Mouse (Mus musculus) gastrocnemius, postnatal 10 days (tissue): Measurements from ENCODE around the gene Olfr453. TPM values are rescaled to one million over a fixed set of nuclear protein-coding genes. Genes with fewer than 3 reads are reported as not detected.

ENCODE experiments used
- DNase-seq: peaks from one replicate; pipeline ENCODE4 v3.0.0; 2021; ENCODE audit warnings: mixed read lengths
- long read RNA-seq, 2 experiments: library from polyadenylated mRNA; stranded (forward); transcript quantifications; one replicate each; pipeline ENCODE4 v2.0.0; 2021
- total RNA-seq, 2 experiments: library from RNA; stranded (reverse); gene quantifications; 2 replicates each; pipeline ENCODE4 v1.2.3; 2021

Olfr453 gene
- total RNA-seq: not detected
- long read RNA-seq, experiment 1: 0 reads
- long read RNA-seq, experiment 2: 0 reads

DNA sequence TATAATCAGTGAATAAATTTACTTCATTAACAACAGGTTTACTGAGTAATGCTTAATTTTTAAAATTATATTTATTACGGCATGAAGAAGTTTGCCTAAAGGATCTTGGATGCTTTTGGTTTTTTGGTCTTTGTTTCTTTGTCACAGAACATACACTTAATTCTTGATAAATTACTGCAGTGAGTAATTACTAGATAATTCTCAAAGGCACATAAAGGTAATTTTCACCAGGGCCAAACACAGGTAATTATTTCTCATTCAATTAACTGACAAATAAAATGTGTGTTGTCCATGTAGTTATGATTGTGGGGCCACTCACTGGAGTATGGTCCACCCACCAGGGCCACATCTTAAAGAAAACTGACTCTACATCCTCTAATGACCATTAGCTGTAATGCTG, at the start of gene Olfr453:
Olfr453 (plus strand) TSS at position 301 of the 400 bp plus-strand sequence.
- DNase-seq: no peak

DNA sequence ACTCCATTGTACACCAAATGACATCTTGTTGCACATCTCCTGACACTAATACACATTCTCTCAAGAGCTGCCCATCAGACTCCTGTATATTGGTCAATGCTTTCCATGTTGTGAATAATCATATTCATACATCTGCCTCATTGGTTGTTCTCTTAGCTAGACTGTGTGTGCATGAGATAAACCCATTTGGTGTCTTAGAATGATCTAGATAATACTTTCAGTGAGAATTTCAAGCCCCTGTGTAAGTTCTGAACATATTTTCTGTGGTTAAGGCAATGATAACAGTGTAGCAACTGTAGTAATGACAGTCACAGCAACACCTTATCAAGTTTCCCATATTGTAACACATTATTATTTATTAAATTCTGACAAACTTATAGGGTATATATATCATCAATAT, 49.4 kb upstream of the Olfr453 start:
- no peak for DNase-seq

DNA sequence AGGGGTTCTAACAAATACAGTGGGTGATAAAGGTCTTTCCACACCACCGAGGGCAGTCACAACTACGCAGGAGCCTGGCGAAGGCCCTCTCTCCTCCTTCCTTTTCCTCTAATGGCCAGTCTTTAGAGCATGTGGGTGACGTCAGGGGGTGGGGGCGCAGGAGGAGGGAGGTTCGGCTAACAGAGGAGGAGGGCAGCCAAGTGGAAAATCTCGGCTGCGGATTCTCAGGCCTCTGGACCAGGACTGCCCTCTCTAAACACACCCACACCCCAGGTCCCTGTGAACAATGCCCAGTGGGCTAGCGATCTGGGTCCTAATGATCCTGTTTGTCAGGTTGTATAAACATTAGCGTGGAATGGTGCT, 47.0 kb upstream of the Olfr453 start:
- DNase-seq: peak; percentile 74

DNA sequence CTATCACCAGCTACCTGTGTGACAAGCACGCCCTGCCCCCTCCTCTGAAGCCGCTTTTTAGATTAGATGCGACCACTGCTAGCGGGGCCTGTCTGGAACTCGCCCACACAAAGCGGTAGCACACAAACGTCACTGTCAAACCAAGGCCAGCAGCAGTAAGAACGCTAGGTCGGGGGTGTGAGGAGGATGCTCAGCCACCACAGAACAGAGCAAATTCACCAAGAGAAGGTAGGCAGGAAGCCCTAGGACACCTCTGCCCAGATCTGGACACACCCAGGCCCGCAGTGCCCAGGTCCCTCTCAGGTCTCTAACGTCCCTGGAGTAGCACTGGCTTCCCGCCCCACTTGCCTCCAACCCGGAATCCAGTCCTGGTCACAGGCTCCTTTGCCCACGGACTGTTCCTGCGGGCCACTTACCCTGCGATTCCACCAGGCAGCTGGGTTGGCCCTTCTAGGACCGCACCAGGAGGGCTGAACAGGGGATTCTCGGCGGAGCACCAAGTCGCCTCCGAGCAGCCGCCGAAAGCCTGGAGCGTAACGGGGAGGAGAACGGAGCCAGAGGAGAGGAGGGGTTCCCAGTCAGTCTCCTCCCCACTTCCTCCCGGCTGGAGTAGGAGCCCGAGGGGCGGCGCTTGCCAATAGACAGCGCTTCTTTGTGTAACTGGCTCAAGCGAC, 46.5 kb upstream of the Olfr453 start:
- DNase-seq: peak; percentile 78

DNA sequence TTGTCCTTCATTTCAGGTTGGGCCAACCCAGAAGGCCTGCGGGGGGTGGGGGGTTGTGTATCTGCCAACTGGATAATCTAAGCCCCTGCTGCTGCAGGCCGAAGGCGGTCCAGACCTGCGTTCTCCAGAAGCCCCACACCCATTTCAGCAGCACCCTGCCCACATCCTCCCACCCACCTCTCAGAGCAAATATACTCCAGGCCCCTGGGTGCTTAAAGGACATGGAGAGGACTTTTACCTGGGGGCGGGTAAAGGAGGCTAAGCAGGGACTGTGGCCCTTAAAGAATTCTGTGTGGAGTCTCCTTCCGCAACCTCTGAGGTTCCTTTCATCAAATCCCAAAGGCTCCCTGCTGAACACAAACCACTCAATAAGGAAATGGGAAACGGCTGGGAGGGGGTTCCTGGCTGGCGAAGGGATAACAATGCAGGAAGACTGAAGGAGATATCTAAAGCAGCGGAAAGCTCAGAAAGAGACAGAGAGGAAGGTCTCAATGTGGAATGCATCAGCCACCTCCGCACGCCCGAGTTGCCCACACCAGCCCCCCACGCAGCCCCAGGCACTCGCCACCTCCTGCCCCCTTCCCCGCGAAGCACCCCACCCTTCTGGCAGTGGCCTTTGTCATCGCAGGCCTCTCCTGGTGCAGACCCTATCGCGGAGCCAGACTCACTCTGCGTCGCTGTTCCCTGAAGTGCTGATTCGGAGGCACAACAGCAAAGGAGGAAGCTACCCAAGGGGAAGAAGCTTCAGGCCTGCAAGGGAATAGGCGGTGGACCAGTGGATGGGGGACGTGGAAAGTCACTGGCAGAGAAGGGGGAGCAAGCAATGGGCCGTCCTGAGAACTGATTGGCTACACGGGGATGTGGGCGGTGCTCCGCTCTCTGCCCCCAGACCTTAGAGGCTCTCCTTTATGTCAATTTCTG, 29.6 kb upstream of the Olfr453 start, which contains the start of gene Tcaf1:
Tcaf1 (minus strand) TSS at position 798 of the 921 bp plus-strand sequence.
- DNase-seq: peak; percentile 73

DNA sequence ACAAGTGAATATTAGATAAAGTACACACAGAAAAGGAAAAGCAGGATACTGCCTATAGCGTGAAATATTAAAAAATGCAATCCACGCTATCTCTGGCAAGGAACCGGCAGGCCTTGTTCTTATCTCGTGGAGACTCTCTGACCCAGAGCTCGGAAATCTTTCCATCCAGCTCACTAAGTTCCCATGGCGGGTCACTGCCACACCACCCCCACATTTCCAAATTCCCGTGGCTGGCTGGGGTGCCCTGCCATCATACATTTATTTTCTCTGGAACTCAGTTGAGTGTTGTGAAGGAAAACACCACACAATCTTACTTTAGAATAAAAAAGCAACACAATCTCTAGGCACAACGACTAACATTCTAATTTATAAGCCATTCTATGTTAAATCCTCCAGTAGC, 24.5 kb upstream of the Olfr453 start:
- no peak for DNase-seq

DNA sequence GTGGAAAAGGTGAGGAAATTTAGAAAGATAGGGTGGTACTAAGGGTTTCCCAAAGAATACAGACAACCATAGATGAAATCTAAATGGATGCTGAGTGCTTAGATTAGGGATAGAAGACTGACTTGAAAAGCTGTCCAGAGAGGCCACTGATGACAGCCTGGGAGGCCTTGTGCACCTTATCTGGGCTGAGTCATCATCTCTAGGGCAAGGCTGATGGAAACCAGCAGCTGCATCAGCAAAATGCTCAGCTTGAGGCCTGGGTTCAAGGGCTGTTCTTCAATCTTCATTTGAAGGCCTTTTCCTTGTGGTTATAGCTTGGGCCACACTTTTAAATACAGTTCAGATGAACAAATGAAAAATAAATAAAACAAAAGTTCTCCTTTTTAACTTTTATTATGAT, 21.2 kb upstream of the Olfr453 start:
- no peak for DNase-seq

DNA sequence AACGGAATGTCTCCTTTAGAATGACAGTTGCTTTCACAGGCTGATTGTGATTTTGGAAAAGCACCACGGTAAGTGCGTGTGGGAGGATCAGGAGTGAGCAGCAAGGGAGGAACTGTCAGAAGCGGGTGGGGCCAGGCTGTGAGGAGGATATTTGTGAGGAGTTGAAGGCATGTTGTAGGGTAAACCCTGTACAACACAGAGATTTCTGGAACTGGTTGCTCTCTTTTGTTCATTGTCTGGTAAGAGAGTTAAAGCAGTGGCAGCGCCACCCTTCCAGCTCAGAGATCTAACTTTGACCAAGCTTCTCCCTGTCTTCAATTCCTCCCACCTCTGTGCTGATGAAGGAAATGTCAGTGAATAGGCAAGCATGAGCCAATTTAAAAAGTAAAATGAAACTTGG, 3.1 kb downstream of the Olfr453 start:
- no peak for DNase-seq

DNA sequence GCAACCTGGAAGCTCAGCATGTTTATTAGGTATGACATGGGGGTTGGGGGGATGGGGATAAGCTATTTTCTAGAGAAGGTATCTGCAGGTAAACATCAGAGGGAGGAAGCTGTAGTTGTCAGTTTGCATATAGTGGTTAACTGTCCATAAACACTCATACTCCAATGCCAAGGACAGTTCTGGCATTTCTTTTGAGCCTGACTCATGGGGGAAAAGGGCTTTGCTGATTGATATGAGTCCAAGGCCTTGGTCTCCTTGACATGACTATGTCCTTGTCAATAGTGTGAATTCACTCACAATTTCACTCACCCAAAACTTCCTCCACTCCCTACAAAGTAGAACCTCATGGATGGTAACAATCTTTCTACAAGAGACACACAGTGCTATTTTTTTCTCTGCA, 8.7 kb downstream of the Olfr453 start:
- DNase-seq: no peak

DNA sequence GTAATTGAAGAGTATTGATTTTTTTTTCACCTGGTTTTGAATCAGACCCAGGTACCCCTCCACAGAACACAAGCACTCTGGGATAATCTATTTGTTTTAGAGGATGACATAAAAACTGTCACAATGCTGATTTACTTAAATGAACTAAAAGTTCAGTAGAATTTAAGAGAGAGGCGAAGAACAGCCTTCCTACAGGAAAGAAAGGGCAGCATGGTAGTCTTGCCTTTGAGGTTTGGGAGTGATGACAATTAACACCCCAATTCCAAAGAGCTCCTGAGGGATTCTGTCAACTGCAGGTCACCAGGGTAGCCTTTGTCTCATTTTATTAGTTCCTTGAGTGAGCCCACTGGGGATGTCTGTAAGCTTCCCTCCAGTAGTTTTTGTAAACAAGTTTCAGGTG, 16.9 kb downstream of the Olfr453 start, which contains the start of gene Olfr38:
Olfr38 (plus strand) TSS at position 301 of the 400 bp plus-strand sequence.
- DNase-seq: no peak

DNA sequence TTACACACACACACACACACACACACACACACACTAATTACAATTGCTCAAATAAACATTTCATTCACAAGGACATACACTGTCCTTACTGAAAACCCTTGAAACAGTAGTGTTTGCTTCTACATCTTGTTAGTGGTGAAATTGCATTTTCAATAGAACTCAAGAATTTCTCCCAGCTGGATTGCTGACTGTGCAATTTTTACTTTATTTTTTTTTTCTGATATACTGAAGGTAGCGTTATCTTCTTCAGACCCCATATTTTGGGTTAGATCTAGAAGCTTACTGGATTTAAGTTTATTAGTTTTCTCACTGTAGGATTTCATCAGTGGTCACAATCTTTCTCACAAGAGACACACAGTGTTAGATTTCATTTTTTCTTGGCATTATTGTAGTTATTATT, 37.9 kb downstream of the Olfr453 start:
- no peak for DNase-seq

DNA sequence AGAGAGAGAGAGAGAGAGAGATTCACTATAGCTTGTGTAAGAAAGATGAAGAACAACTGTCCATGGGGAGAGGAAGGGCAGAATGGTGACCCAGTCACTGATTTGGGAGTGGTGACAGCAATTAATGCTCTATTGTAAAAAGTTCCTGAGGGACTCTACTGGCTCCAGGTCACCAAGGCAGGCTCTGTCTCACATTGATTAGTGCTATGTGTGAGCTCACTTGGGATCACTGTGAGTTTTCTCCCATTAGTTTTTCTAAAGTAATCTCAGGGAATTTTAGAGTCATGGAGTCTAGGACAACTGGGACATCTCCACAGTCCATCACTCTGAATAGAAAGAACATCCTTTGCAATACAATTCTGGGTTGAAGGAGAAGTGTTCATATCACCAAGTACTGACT, 45.6 kb downstream of the Olfr453 start, which contains the start of gene Olfr452:
Olfr452 (plus strand) TSS at position 301 of the 400 bp plus-strand sequence.
- no peak for DNase-seq

DNA sequence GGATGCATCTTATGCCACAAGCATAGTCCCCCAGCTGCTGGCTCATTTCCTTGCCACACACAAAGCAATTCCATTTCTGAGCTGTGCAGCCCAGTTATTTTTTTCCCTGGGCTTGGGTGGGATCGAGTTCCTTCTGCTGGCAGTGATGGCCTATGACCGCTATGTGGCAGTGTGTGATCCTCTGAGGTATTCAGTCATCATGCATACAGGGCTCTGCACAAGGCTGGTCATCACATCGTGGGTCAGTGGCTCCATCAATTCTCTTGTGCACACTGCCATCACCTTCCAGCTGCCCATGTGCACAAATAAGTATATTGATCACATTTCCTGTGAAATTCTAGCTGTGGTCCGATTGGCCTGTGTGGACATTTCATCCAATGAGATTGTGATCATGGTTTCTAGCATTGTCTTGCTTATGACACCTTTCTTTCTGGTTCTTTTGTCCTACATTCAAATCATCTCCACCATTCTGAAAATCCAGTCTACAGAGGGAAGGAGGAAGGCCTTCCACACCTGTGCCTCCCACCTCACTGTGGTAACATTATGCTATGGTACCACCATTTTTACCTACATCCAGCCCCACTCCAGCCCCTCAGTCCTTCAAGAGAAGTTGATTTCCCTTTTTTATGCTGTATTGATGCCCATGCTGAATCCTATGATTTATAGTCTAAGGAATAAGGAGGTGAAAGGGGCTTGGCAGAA, 51.2 kb downstream of the Olfr453 start:
- DNase-seq: no peak

DNA sequence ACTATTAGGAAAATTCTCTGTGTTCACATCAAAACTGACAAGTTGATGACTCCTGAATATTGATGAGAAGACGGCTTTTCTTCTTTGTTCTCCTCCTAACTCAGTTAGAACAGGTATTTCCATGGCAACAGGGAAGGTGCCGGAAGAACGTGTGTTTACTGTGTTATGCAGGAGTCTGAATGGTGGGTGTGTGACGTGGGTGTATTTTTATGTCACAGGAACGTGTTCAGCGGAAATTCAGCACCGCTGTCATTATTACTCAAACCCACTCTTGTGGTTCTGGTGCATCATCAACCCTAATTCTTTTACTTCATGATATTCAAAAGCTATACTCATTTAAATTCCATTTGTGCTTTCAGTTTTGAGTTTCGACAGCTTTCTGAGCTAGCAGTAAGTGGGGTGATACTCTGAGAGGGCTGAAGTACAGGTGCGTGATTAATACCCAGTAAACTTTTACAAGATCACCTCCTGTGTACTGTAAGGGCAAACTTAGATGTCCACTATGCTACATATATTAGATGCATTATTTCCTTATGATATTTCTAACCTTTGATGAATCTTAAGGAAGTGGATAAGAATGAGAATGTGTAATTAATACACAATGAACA, 51.9 kb downstream of the Olfr453 start:
- DNase-seq: no peak

DNA sequence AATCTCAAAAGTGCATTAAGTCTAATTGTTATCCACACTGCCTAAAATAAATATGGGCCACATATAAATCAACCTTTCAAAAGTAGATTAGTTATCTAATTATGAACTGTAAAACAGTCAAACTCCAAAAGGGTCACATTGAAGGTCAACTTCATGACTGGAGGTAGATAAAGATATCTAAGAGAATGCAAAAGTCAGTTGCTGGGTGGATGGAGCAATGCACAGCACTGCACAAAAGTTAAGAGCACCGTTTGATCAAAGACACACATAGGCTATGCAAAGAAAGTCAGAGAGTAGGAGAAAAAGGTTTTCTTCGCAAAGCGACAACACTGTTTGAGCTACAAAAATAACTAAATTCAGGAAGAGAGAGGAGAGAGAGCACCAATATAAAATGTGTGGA, 55.8 kb downstream of the Olfr453 start:
- DNase-seq: no peak

Other genes with a start within 250 kb of the Olfr453 start
- gene Olfr455, start 191.8 kb upstream of the Olfr453 start, total RNA-seq: not detected
- not detected for gene Tcaf3, start 141.7 kb upstream of the Olfr453 start, total RNA-seq
- 1 to 10 TPM; 6.0 to 6.3 TPM for gene Tcaf2, start 94.1 kb upstream of the Olfr453 start, total RNA-seq
- gene Tcaf1, start 29.3 kb upstream of the Olfr453 start, total RNA-seq: 10 to 100 TPM; 24.7 to 26.3 TPM
- gene Olfr38, start 17.0 kb downstream of the Olfr453 start, total RNA-seq: not detected
- gene Olfr452, start 45.7 kb downstream of the Olfr453 start, total RNA-seq: not detected
- gene Olfr450, start 72.6 kb downstream of the Olfr453 start, total RNA-seq: not detected
- not detected for gene Olfr449, start 95.0 kb downstream of the Olfr453 start, total RNA-seq
- not detected for gene Olfr448, start 151.1 kb downstream of the Olfr453 start, total RNA-seq
- not detected for gene Olfr447, start 169.5 kb downstream of the Olfr453 start, total RNA-seq
- gene Olfr446, start 182.0 kb downstream of the Olfr453 start, total RNA-seq: not detected
- gene Olfr444, start 209.7 kb downstream of the Olfr453 start, total RNA-seq: not detected